8 mouse cellular contexts compared by ENCODE assay signal in the genomic region with DNA sequence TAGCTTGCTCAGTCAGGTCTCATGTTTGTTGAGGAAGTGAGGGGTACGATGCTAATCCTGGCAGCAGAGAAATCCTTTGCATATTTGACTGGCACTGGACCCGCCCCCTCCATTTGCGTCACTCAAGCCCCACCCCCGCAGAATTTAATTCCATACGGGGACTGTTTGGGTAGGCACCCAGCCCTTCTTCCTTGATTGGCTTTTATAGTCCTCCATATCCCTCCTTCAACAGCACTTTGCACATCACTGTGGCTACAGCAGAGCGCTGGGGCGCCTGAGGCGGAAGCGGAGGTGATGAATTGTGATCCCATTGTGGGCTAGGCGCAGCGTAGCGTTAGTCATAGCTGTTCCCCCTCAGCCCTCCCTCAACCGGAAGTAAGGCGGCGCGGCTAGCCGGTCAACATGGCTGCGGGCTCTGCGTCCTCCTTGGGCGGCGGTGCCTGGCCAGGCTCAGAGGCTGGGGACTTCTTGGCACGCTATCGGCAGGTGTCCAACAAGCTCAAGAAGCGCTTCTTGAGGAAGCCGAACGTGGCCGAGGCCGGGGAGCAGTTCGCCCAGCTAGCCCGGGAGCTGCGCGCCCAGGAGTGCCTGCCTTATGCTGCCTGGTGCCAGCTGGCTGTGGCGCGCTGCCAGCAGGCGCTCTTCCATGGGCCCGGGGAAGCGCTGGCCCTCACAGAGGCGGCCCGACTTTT. TPM values are rescaled to one million over a fixed set of nuclear protein-coding genes. Genes with fewer than 3 reads are reported as not detected.
DNase-seq lines count a peak whose midpoint lies in the region; ATAC-seq and TF ChIP-seq lines count a peak whose summit lies in the region.

A gene (plus strand): TSS at position 378 of the 692 bp plus-strand sequence.

- peak within 1 kb of the TSS; percentile 86 for H3K4me3 ChIP-seq in gastrocnemius, adult 2 months
- peak within 1 kb of the TSS; percentile 59 for H3K4me3 ChIP-seq in hindbrain, postnatal 0 days (ENCODE audit: low read length)

- intact Hi-C loops in gastrocnemius, adult 2 months (cut with DNase I): no loop called here

- peak within 1 kb of the TSS; percentile 71 for H3K9ac ChIP-seq in hindbrain, postnatal 0 days (replicated peaks; ENCODE audit: low read length)

- H3K36me3 ChIP-seq in hindbrain, postnatal 0 days (ENCODE audit: insufficient read depth, low read length): no peaks in the 10 kb centered on the region

- no peaks in the 10 kb centered on the region for H3K27me3 ChIP-seq in hindbrain, postnatal 0 days (ENCODE audit: insufficient read depth, low read length)

- H3K9me3 ChIP-seq in hindbrain, postnatal 0 days (ENCODE audit: low read length): no peaks in the 10 kb centered on the region

- TF ChIP-seq CTCF in gastrocnemius, adult 2 months (IDR thresholded peaks at IDR 0.05): no peak
- no peak for TF ChIP-seq CTCF in hindbrain, postnatal 0 days (IDR thresholded peaks at IDR 0.05; ENCODE audit: low read depth)

- peak within 1 kb of the TSS; percentile 96 for H3K27ac ChIP-seq in gastrocnemius, adult 2 months
- H3K27ac ChIP-seq in hindbrain, postnatal 0 days: peak within 1 kb of the TSS; percentile 96

- no peaks in the 10 kb centered on the region for H3K4me1 ChIP-seq in hindbrain, postnatal 0 days (ENCODE audit: insufficient read depth, low read length)

- H3K4me2 ChIP-seq in hindbrain, postnatal 0 days (ENCODE audit: low read depth, low read length): peak within 1 kb of the TSS; percentile 58

- WGBS in hindbrain, postnatal 0 days: 25% methylated on average over 38 of the region's 39 CpGs

- DNase-seq in gastrocnemius, adult 2 months: peak; percentile 86
- peak; percentile 88 for DNase-seq in hindbrain, postnatal 0 days (ENCODE audit: low spot score)
- DNase-seq in left cerebral cortex, adult 8-10 months (ENCODE audit: low spot score in 2 of 2): peak; percentile 64 to 72
- DNase-seq in right cerebral cortex, adult 18-20 months: peak; percentile 77
- no peak for DNase-seq in urinary bladder, adult 2 months (ENCODE audit: low spot score)

- ATAC-seq in activated CD4-positive, CD25-positive, alpha-beta regulatory T cell, adult 4 months: peak; percentile 87
- ATAC-seq in common myeloid progenitor, adult 5-6 weeks (replicated peaks; ENCODE audit: low read depth, poor library complexity, severe bottlenecking): peak; percentile 94
- ATAC-seq in hindbrain, postnatal 0 days: peak; percentile 96
- peak; percentile 94 for ATAC-seq in megakaryocyte, adult 5-6 weeks (ENCODE audit: poor library complexity, severe bottlenecking)

RNA-seq across cellular contexts. Expression of the gene that starts here (rescaled TPM):
- 1 to 10 TPM; 1.3 to 1.5 TPM for polyA plus RNA-seq in activated CD4-positive, CD25-positive, alpha-beta regulatory T cell, adult 4 months (2017; shearing (Covaris generic))
- 4.7 and 7.4 TPM in 2 replicates for total RNA-seq in common myeloid progenitor, adult 5-6 weeks (2017)
- 1 to 10 TPM; 5.6 to 6.6 TPM for total RNA-seq in gastrocnemius, adult 2 months (2021)
- 36.4 and 40.1 TPM in 2 replicates for total RNA-seq in hindbrain, postnatal 0 days (2014; rRNA removed)
- 32.9 and 33.7 TPM in 2 replicates for polyA plus RNA-seq in hindbrain, postnatal 0 days (2015; fragmentation: Nextera tagmentation; extraction: Ambion mirVana)
- 10 to 100 TPM; 13.1 to 16.9 (median 14.0) TPM for total RNA-seq in left cerebral cortex, adult 8-10 months (2022)
- 4.0 and 4.7 TPM in 2 replicates for total RNA-seq in megakaryocyte, adult 5-6 weeks (2015)
- 3.9 and 4.1 TPM in 2 replicates for total RNA-seq in megakaryocyte, adult 5-6 weeks (2017)
- polyA plus RNA-seq in urinary bladder, adult 2 months (2012; rRNA removed): 10.2 and 11.2 TPM in 2 replicates
